Mouse (Mus musculus) CD4-positive helper T cell, adult 2 months (primary cell): ENCODE measurements around the gene Tspyl4.

Experiments used
- DNase-seq: peaks from one replicate; pipeline ENCODE4 v3.0.0-alpha.2; 2012; ENCODE audit warnings: low read depth, missing footprints, low spot score

The Tspyl4 gene

DNA sequence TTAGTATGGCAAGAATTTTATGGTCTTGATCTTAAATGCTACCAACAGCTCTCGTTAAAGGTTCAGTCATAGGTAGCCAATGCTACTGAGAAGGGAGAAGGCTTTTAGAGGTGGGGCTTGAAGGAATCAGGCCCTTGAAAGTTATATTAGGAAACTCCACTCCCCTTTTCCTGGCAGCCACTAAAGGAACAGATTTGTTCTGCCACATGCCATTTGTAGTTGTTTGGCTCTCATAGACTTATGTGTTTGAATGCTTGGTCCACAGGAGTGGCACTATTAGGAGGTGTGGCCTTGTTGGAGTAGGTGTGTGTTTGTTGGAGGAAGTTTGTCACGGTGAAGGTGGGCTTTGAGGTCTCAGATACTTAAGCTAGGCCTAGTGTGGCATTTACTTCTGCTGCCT lies 23.6 kb downstream of the Tspyl4 start:
- DNase-seq, result no peak

- DNase-seq, result peak; percentile 36
Observed at GRCm38 (mm10) chr10:34326701-34327100, 29.5 kb downstream of the Tspyl4 start.

DNA sequence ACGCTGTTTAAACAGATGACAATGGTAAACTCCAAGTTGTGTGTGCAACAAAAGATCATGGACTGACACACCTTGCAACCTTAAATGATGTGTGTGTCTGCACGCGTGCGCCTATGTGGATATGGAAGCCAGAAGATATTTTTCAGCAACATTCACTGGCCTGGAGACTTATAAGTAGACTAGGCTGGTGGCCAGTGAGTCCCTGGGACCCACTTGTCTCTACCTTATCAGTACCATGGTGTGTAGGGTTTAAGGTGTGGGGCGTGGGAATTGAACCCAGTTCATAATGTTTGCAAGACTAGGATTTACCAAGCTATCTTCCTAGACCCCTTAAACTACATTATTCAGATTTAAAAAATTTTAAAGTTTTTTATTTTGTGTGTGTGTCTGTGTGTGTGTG lies 29.9 kb downstream of the Tspyl4 start:
- no peak for DNase-seq

DNA sequence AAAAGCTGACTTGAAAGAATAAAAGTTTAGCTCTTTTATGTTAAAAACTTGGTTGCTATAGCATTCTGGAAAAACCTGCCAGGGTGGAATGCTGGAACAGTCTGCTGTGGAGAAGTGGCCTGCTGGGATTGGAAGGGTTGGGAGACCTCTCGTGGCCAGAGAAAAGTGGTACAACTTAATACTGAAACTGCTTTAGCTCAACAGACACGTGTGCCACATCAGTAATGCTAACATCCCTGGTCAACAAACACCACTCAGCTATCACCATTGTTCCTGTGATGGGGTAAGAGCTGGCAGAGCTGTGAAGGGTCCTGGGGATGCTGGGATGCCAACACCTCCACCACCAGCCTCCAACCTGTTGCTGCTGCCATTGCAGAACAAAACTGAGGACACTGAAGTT lies 31.1 kb downstream of the Tspyl4 start:
- DNase-seq, result no peak

DNA sequence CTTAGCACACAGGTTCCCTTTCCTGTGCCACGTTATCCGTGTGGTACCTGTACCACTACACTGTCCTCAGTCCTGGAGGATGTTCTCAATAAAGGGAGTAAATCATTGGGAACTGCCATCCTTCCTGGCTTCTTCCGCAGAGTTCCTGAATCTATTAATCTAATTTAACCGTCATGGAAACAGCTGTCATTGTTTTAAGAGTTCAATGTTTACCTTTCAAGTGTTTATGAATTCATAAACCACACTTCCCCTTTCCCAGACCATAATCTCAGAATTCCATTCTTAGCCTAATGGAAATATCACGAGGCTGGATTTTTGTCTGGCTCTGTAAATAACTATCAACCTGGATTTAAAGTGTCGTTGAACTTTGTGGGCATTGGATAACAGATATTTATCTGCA lies 43.8 kb downstream of the Tspyl4 start:
- DNase-seq, result no peak

- DNase-seq, result no peak
Observed at GRCm38 (mm10) chr10:34341886-34342285, 44.6 kb downstream of the Tspyl4 start.
